Mouse (Mus musculus) MEL (cell line): ENCODE results near the gene Slc30a9.

Source experiments
- CTCF ChIP-seq, 3 experiments: IDR thresholded peaks in 2 of 3; conservative IDR thresholded peaks in 1 of 3; 2 replicates each; pipeline ENCODE4 v1.5.1; 2011 to 2012; ENCODE audit warnings: low read length in 3 of 3, low read depth in 2 of 3, mild to moderate bottlenecking in 2 of 3, improper control_type of control experiment in 1 of 3, inconsistent platforms in 1 of 3, mixed read lengths in 1 of 3, moderate library complexity in 1 of 3; ENCODE audit not compliant: control insufficient read depth in 1 of 3, insufficient read depth in 1 of 3, poor library complexity in 1 of 3, severe bottlenecking in 1 of 3
- E2F4 ChIP-seq: IDR thresholded peaks from 2 replicates; pipeline ENCODE4 v1.6.1; 2011; ENCODE audit warnings: low read depth, low read length, improper control_type of control experiment, borderline replicate concordance
- EP300 ChIP-seq, 2 experiments: IDR thresholded peaks; 2 replicates each; pipeline ENCODE4 v1.6.1; 2011; ENCODE audit warnings: improper control_type of control experiment in 2 of 2, low read length in 2 of 2, low read depth in 1 of 2, mild to moderate bottlenecking in 1 of 2
- USF2 ChIP-seq, 2 experiments: IDR thresholded peaks; 2 replicates each; pipeline ENCODE4 v1.6.1; 2011 to 2012; ENCODE audit warnings: improper control_type of control experiment in 2 of 2, low read length in 2 of 2, borderline replicate concordance in 1 of 2, inconsistent platforms in 1 of 2, low read depth in 1 of 2, mild to moderate bottlenecking in 1 of 2; ENCODE audit not compliant: insufficient read depth in 1 of 2

DNA sequence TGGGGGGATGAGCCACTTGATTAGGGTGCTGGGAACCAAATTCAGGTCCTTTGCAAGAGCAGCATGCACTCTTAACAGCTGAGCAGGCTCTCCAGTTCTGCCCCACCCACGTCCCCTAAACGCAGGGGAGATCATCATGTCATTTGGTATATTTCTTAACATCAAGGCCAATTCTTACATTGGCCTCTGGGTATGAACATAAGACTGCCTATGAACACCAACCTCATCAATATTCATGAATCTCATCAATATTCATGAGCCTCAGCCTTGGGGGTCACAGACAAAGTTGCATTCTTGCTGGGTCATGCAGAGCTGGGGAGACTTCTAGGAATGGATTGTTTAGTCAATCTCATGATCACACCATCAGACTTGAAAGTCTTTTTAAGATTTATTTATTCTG, 74.9 kb downstream of the Slc30a9 start:
- TF ChIP-seq CTCF (IDR thresholded peaks at IDR 0.05 in 2 of 3, conservative IDR thresholded peaks at IDR 0.05 in 1 of 3; ENCODE audit: control insufficient read depth in 1 of 3, insufficient read depth in 1 of 3, low read depth in 2 of 3, low read length in 3 of 3, poor library complexity in 1 of 3, severe bottlenecking in 1 of 3): no peak
- no peak for TF ChIP-seq E2F4
- TF ChIP-seq USF2 (IDR thresholded peaks at IDR 0.05; ENCODE audit: borderline replicate concordance in 1 of 2, insufficient read depth in 1 of 2, low read depth in 1 of 2, low read length in 2 of 2): no peak
- TF ChIP-seq EP300 (IDR thresholded peaks at IDR 0.05; ENCODE audit: low read depth in 1 of 2, low read length in 2 of 2): no peak
